Mouse (Mus musculus) cerebellum, adult 11 months (tissue): ENCODE data around the gene Nalcn.
"Not testable (repeated sequence)": the region's sequence is repeated elsewhere in the genome, so short reads cannot be mapped to it uniquely, and the experiment has no call there.

Experiments
- DNase-seq: peaks from one replicate; pipeline ENCODE4 v3.0.0; 2022

Gene Nalcn

GRCm38 (mm10) chr14:123626501-123627179 lies at the start of gene Nalcn:
TSS of gene Nalcn (minus strand) at chr14:123627144.
- DNase-seq: peak; percentile 65

GRCm38 (mm10) chr14:123671076-123671475 lies 44.1 kb upstream of the Nalcn start:
- DNase-seq: not testable (repeated sequence)

- DNase-seq: no peak
Measured at GRCm38 (mm10) chr14:123664451-123664850, 37.5 kb upstream of the Nalcn start.

GRCm38 (mm10) chr14:123663206-123663605 lies 36.3 kb upstream of the Nalcn start:
- no peak for DNase-seq

- DNase-seq: no peak
Measured at GRCm38 (mm10) chr14:123662386-123662785, 35.4 kb upstream of the Nalcn start.

- peak; percentile 32 for DNase-seq
Measured at GRCm38 (mm10) chr14:123661091-123661491, 34.1 kb upstream of the Nalcn start.

GRCm38 (mm10) chr14:123659921-123660385 lies 33.0 kb upstream of the Nalcn start, which contains the start of gene Itgbl1:
TSS of gene Itgbl1 (plus strand) at chr14:123659971.
- peak; percentile 38 for DNase-seq

- no peak for DNase-seq
Measured at GRCm38 (mm10) chr14:123627180-123627562, 227 bp upstream of the Nalcn start.

- no peak for DNase-seq
Measured at GRCm38 (mm10) chr14:123622969-123623368, 4.0 kb downstream of the Nalcn start.

- no peak for DNase-seq
Measured at GRCm38 (mm10) chr14:123595265-123595664, 31.7 kb downstream of the Nalcn start.

GRCm38 (mm10) chr14:123587412-123587811 lies 39.5 kb downstream of the Nalcn start:
- DNase-seq: no peak

GRCm38 (mm10) chr14:123582433-123582832 lies 44.5 kb downstream of the Nalcn start:
- DNase-seq: no peak

- no peak for DNase-seq
Measured at GRCm38 (mm10) chr14:123575356-123575755, 51.6 kb downstream of the Nalcn start.

- DNase-seq: no peak
Measured at GRCm38 (mm10) chr14:123574936-123575335, 52.0 kb downstream of the Nalcn start.

- no peak for DNase-seq
Measured at GRCm38 (mm10) chr14:123566599-123566998, 60.3 kb downstream of the Nalcn start.

GRCm38 (mm10) chr14:123555533-123555932 lies 71.4 kb downstream of the Nalcn start:
- no peak for DNase-seq

- DNase-seq: no peak
Measured at GRCm38 (mm10) chr14:123554936-123555335, 72.0 kb downstream of the Nalcn start.

GRCm38 (mm10) chr14:123542362-123542761 lies 84.6 kb downstream of the Nalcn start:
- DNase-seq: no peak

GRCm38 (mm10) chr14:123535636-123536035 lies 91.3 kb downstream of the Nalcn start:
- no peak for DNase-seq

GRCm38 (mm10) chr14:123533000-123533399 lies 93.9 kb downstream of the Nalcn start:
- no peak for DNase-seq

GRCm38 (mm10) chr14:123531271-123531670 lies 95.7 kb downstream of the Nalcn start:
- no peak for DNase-seq

GRCm38 (mm10) chr14:123529143-123529542 lies 97.8 kb downstream of the Nalcn start:
- DNase-seq: no peak

GRCm38 (mm10) chr14:123513376-123514141 lies 113.4 kb downstream of the Nalcn start:
- no peak for DNase-seq

- DNase-seq: no peak
Measured at GRCm38 (mm10) chr14:123512923-123513322, 114.0 kb downstream of the Nalcn start.
